Mouse (Mus musculus): ENCODE results near the gene Arsg.

Gene Arsg

DNA sequence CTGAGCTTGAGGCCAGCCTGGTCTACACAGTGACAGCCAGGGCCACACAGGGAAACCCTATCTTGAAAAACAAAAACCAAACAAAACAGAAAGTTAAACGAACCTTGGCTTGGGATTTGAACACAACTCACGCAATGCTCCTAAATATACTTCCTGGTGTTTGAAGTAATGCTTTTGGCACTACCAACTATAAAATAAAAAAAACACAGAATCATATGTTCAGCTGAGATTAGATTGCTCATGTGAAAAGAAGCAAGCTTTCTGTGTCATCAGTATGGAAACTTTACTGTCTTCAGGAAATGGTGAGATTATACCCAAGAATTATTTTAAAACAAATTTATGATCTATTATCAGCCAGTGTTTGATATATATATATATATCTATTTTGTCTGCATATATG lies 113.2 kb downstream of the Arsg start:
- no peak for DNase-seq (ENCODE audit: low spot score)

GRCm38 (mm10) chr11:109587019-109587418 lies 113.8 kb downstream of the Arsg start:
- peak; percentile 22 for DNase-seq (ENCODE audit: low spot score)

GRCm38 (mm10) chr11:109587638-109588374 lies 114.6 kb downstream of the Arsg start:
- DNase-seq (ENCODE audit: low spot score): peak; percentile 56

- DNase-seq (ENCODE audit: low spot score): no peak
Observed at GRCm38 (mm10) chr11:109590012-109590411, 116.8 kb downstream of the Arsg start.

- DNase-seq (ENCODE audit: low spot score): no peak
Observed at GRCm38 (mm10) chr11:109591511-109591910, 118.3 kb downstream of the Arsg start.

DNA sequence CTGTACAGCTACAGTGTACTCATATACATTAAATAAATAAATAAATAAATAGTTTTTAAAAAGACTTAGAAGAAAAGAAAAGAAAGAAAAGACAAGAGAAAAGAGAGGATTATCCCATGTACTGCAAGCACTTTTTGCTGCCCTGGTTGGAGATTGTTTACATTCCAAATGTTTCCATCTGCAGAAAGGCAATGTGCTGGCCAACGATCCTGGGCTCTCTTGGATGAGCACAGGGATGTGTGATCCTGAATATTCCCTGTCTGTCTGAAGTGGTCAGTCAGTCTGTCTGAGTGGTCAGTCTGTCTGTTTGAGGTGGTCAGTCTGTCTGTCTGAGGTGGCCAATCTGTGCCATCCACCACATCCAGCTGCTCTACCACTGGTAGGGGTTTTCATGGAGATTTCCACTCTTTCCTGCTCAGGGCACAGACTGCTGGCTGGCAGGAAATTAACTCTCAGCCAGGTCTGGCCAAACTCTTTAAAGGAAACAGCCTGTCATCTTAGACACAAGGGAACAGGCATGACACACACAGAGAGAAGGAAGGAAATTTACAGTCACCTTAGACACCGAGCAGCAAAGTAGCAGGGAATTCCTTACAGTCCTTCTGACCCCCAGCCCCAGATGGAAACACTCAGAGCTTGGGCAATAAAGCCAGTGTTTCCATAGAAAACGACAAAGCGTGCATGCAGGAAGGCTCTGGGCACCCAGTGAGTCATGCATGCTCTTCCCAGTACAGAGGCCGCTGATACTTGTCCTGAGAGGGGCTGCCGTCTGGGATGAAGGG lies 120.2 kb downstream of the Arsg start:
- DNase-seq (ENCODE audit: low spot score): peak; percentile 65

DNA sequence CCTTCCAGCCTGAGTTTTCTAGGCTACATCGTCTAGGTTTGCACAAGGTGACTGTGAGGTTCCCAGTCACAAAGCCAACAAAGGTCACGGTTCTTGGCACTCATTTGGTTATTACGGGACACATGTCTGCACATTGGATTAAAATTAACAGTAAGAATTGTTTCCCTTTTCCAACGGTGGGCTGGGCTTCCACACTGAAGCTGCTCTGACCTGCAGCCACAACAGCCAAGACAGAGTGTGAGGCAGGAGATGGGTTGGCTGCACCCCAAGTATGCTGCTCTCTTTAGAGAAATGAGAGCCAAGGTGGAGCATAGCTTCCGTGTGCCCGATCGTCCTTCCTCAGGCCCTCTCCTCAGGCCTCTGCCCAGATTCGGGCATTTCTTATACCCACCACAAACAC lies 121.6 kb downstream of the Arsg start:
- no peak for DNase-seq (ENCODE audit: low spot score)

GRCm38 (mm10) chr11:109598778-109599570 lies 125.8 kb downstream of the Arsg start:
- DNase-seq (ENCODE audit: low spot score): no peak

GRCm38 (mm10) chr11:109607600-109607999 lies 134.4 kb downstream of the Arsg start:
- DNase-seq (ENCODE audit: low spot score): no peak

DNA sequence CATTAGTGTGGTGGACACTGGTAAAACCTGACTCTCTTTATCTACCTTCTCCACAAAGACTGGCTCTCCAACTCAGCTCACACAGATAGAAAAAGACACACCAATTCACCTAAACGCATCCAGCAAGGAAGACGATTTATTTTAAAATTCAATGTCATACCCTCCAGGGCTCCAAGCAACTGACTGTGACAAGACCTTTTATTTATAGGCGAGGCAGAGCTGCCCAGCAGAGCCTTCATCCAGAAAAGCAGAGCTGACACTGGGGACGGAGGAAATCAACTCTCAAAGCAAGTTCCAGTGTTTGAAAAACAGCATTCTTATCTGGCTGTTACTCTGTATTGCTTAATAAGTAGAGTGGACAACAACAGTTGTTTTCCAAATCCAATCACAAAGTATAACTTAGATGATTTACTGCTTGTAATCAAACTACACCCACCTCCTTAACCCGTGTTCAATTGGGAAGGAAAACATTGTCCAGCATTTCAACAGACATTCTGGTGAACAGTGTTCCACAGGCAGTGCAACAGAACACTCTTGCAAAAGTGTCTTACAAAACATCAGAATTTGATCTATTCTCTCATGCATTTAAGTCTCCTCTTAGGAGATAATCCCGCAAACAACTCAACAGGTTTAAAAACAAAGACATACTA lies 135.9 kb downstream of the Arsg start:
- no peak for DNase-seq (ENCODE audit: low spot score)

DNA sequence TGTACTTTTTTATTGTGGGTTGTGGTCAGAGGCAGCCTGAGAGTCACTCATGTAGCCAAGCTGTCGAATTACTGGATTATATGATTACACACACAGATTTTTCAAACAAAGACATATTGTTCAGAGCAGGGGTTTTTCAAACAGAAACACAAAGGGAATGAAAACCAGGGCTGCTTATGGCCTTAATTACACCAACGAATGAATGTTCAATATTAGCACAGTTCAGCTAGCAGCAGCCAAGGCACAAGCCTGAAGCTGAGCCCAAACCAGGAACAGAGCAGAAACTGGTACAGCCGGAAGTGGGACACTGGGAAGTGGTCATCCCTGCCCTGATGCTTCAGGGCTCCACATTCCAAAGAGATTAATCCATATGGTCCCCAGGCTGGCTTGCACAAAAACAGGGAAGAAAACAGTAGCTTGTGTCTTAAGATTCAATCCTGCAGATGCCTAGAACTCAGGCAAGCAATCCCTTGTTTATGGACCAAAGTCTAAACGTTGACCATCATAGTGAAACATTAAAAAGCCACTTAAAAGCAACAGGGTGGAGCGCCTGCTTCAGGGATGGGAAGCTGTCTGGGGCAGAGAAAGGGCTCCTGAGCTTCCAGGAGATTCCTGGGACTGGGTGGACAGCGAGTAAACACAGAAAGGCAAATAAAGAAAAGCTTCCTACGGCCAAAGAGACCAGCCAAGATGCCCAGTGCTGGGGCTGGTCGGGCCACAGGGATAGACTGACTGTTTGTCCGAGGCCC lies 137.0 kb downstream of the Arsg start:
- peak; percentile 34 for DNase-seq (ENCODE audit: low spot score)

GRCm38 (mm10) chr11:109610795-109611302 lies 137.7 kb downstream of the Arsg start:
- DNase-seq (ENCODE audit: low spot score): no peak

DNA sequence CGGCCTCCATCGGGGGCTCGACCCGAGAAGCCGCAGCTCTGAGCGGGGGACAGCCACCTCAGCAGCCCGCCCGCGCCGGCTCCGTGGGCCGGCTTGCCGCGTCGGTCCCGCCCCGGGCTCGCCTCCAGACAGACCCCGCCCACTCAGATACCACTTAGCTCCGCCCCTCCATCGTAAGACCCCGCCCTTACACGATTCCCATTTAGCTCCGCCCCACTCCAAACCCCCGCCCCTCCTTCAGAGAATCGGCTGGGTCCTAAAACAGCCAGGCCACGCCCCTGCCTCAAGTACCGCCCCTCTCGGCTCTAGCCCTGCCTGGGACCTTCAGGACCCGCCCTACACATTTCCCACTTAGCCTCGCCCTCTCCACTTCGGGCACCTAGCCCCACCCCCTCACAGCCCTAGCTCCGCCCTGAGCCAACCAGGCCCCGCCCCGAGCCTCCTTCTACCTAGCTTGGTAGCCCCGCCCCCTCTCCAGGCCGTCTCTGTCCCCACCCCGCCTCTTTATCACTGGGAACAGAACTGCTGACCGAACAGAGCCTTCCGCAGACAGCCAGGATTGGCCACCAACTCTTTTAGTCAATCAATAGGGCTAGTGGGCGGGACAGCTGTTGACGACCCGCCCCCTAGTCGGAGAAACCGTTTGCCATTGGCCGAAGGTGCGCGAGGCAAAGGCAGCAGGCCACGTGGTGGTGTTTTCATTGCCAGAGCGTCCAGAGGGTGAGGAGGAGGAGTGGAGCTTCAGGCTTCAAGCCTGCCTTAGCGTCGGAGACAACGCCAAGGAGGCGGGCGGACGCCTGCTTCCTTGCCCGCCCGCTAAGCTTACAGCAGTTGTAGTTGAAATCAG lies 138.4 kb downstream of the Arsg start, which contains the start of gene Wipi1:
Gene Wipi1 (minus strand): TSS at position 665 of the 847 bp plus-strand sequence.
- peak; percentile 99 for DNase-seq (ENCODE audit: low spot score)

GRCm38 (mm10) chr11:109612871-109613529 lies 139.8 kb downstream of the Arsg start:
- DNase-seq (ENCODE audit: low spot score): peak; percentile 27

DNA sequence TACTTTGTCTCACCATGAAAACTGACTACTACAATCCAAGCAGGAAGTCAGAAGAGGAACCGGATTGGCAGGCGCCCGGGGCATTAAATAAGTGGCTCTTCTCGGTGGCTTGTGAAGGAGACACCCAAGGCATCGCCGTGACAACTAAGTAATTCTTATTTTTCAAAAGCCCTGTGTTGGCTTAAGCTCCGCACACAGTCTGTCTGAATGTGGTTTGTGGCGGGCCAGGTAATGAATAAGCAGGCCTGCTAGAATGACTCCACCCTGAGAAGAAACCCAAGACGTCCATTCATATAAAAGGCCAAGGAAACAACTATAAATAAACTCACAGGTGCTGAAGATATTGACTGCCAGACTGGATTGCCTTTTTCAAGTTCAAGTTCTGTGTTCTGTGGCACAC lies 142.1 kb downstream of the Arsg start:
- no peak for DNase-seq (ENCODE audit: low spot score)

DNA sequence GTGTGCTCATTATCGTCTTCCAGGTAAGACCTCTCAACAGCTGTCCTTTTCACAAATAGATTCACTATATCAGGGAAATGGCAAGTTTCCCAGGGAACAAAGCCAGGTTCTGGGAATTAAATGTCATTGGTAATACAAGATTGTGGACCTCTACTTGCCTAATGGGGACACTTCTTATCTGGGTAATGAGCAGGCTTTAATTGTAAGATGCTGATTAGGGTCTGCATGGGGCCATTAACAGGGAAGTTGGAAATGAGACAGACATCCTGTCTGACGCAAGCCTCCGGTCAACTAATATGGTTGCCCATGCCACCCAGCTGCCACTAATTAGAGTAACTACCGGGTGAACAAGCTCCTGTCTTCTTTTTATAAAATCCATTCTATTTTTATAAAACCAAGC lies 143.2 kb downstream of the Arsg start:
- DNase-seq (ENCODE audit: low spot score): peak; percentile 76

DNA sequence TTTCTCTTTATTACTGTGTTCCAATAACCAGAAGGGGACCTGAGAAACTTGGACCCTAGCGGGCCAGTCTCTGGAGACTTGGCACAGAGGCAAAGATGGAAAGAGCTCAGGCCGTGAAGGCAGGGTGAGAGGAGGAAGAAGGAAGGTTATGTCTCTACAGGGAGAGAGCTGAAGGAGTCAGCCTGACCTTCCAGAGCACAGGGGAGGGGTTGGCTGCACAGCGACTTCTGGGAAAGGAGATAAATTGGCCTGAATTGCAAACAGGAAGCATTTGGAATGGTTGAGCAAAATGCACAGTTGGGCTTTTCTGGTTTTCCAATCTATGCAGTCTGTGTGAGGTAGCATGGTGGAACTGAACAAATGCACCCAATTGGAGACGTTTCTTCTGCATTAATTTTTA lies 143.6 kb downstream of the Arsg start:
- peak; percentile 67 for DNase-seq (ENCODE audit: low spot score)

DNA sequence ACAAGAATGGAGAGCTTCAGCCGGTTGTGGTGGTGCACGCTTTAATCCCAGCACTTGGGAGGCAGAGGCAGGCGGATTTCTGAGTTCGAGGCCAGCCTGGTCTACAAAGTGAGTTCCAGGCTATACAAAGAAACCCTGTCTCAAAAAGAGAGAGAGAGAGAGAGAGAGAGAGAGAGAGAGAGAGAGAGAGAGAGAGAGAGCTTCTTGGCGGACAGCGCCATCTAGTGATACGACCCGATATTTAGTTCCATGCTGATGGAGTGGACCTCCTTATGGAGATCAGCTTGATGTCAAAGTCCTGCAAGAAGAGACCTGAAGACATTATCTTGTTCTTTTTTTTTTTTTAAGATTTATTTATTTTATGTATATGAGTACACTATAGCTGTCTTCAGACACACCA lies 145.9 kb downstream of the Arsg start:
- peak; percentile 83 for DNase-seq (ENCODE audit: low spot score)

DNA sequence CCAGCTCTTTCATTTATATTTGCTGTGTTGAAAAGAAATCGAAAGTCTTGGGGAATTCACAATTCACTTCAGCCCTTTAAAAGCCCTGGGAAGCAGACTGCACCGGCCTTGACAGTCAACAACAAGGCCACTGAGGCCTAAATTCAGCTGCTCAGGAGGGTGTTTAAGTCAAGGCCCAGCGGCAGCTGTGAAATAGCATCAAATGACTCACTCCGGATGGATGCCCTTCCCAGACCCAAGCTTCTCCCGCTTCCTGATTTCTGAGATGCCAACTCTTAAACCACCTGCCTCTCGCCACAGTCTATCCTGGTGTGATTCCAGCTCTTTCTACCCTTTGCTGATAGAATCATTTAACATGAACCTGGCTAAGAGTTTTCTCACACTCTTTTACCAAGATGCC lies 147.2 kb downstream of the Arsg start:
- DNase-seq (ENCODE audit: low spot score): peak; percentile 63

DNA sequence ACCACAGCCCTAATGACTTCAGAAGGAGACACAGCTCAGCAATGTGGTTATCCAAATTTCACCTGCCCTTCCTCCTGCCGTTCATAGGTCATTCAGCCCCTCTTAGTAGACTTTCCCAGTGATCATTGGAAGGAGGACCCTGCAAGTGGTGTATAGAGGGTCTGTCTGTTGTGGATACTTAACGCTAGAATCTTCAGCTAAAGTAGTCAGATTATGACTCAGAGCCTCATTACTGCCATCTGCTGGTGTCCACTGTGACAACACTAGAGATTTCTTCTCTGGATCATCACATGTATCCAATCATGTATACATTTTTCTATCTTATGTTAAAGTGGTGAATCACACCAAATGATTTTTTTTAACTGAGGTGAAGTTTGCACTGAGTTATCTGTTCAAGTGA lies 148.0 kb downstream of the Arsg start:
- peak; percentile 87 for DNase-seq (ENCODE audit: low spot score)
